Mouse (Mus musculus): ENCODE data around the gene Acvr1. TPM values are rescaled to one million over a fixed set of nuclear protein-coding genes. Genes with fewer than 3 reads are reported as not detected.

The Acvr1 gene
- polyA plus RNA-seq, 1 experiment from 2014 or later = 2.7 TPM

- 76% methylated on average over 7 of the region's 7 CpGs for WGBS (ENCODE audit: insufficient replicate concordance)
- H3K27me3 ChIP-seq = no peaks in the 10 kb centered on the region
- ATAC-seq (ENCODE audit: low read depth) (no peak), DNase-seq (no peak)
- H3K4me3 ChIP-seq (replicated peaks) = no peak overlapping the region
- H3K9ac ChIP-seq = no peak overlapping the region
- no peak overlapping the region for H3K4me2 ChIP-seq
- H3K9me3 ChIP-seq (replicated peaks) = no peaks in the 10 kb centered on the region
- no peak overlapping the region for H3K27ac ChIP-seq
- H3K36me3 ChIP-seq = peaks cover 27% of the 10 kb centered on the region
- no peaks in the 10 kb centered on the region for H3K4me1 ChIP-seq (replicated peaks)
Measured at GRCm38 (mm10) chr2:58470290-58470689, 96.7 kb downstream of the Acvr1 start.

DNA sequence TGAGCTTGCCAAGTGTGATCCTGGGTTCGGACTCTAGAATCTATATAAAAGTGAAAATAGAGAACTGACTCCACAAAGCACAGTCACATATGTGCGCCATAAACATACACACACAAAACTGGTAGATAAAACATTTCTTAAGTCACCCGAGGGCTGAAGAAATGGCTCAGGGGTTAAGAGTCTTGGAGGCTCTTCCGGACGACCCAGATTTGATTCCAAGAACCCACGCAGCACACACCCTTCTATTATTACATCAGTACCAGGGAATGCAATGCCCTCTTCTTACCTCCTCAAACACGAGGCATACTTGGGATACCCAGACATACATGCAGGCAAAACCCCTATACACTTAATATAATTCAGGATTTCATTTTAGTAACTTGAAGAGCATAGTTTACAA, 97.1 kb downstream of the Acvr1 start, which contains the start of gene Gm17409:
Gene Gm17409, plus strand, starts transcription at position 301 of the 400 bp plus-strand sequence.
- ATAC-seq (ENCODE audit: low read depth) (no peak), DNase-seq (no peak)
- no peak within 1 kb of the TSS for H3K4me3 ChIP-seq (replicated peaks)
- no peak within 1 kb of the TSS for H3K27ac ChIP-seq
- no peaks in the 10 kb centered on the region for H3K9me3 ChIP-seq (replicated peaks)
- 67% methylated on average over 7 of the region's 7 CpGs for WGBS (ENCODE audit: insufficient replicate concordance)
- H3K36me3 ChIP-seq = peaks cover 29% of the 10 kb centered on the region
- no peaks in the 10 kb centered on the region for H3K4me1 ChIP-seq (replicated peaks)
- no peak within 1 kb of the TSS for H3K4me2 ChIP-seq
- no peaks in the 10 kb centered on the region for H3K27me3 ChIP-seq
- no peak within 1 kb of the TSS for H3K9ac ChIP-seq

GRCm38 (mm10) chr2:58458820-58459371, 108.1 kb downstream of the Acvr1 start:
- H3K4me1 ChIP-seq (replicated peaks) = no peaks in the 10 kb centered on the region
- no peak overlapping the region for H3K27ac ChIP-seq
- H3K4me2 ChIP-seq = no peak overlapping the region
- WGBS (ENCODE audit: insufficient replicate concordance) = 70% methylated on average over 14 of the region's 14 CpGs
- no peak for DNase-seq
- ATAC-seq (ENCODE audit: low read depth) = no peak
- peaks cover 19% of the 10 kb centered on the region for H3K36me3 ChIP-seq
- no peak overlapping the region for H3K4me3 ChIP-seq (replicated peaks)
- H3K9ac ChIP-seq = no peak overlapping the region
- no peaks in the 10 kb centered on the region for H3K9me3 ChIP-seq (replicated peaks)
- H3K27me3 ChIP-seq = no peaks in the 10 kb centered on the region

GRCm38 (mm10) chr2:58457488-58457865, 109.5 kb downstream of the Acvr1 start:
- H3K4me3 ChIP-seq (replicated peaks) = no peak overlapping the region
- peaks cover 20% of the 10 kb centered on the region for H3K36me3 ChIP-seq
- H3K4me2 ChIP-seq = no peak overlapping the region
- no peak for DNase-seq
- H3K27ac ChIP-seq = no peak overlapping the region
- 84% methylated on average over 5 of the region's 5 CpGs for WGBS (ENCODE audit: insufficient replicate concordance)
- no peaks in the 10 kb centered on the region for H3K9me3 ChIP-seq (replicated peaks)
- H3K27me3 ChIP-seq = no peaks in the 10 kb centered on the region
- no peaks in the 10 kb centered on the region for H3K4me1 ChIP-seq (replicated peaks)
- H3K9ac ChIP-seq = no peak overlapping the region
- no peak for ATAC-seq (ENCODE audit: low read depth)

- ATAC-seq (ENCODE audit: low read depth) = no peak
- Histone ChIP-seq H3K27ac (no peak overlapping the region), H3K27me3 (no peaks in the 10 kb centered on the region), H3K9me3 (replicated peaks) (no peaks in the 10 kb centered on the region), H3K4me1 (replicated peaks) (no peaks in the 10 kb centered on the region), H3K4me2 (no peak overlapping the region), H3K9ac (no peak overlapping the region), H3K4me3 (replicated peaks) (no peak overlapping the region), H3K36me3 (peaks cover 20% of the 10 kb centered on the region)
- WGBS (ENCODE audit: insufficient replicate concordance) = 69% methylated on average over 8 of the region's 8 CpGs
- DNase-seq = no peak
Measured at GRCm38 (mm10) chr2:58456843-58457487, 110.0 kb downstream of the Acvr1 start.

- H3K27ac ChIP-seq = no peak overlapping the region
- H3K4me1 ChIP-seq (replicated peaks) = no peaks in the 10 kb centered on the region
- H3K9ac ChIP-seq = no peak overlapping the region
- DNase-seq (no peak), ATAC-seq (ENCODE audit: low read depth) (no peak)
- H3K36me3 ChIP-seq = peaks cover 20% of the 10 kb centered on the region
- 81% methylated on average over 16 of the region's 16 CpGs for WGBS (ENCODE audit: insufficient replicate concordance)
- H3K4me3 ChIP-seq (replicated peaks) = no peak overlapping the region
- H3K4me2 ChIP-seq = no peak overlapping the region
- H3K27me3 ChIP-seq = no peaks in the 10 kb centered on the region
- no peaks in the 10 kb centered on the region for H3K9me3 ChIP-seq (replicated peaks)
Measured at GRCm38 (mm10) chr2:58454095-58454865, 112.7 kb downstream of the Acvr1 start.

GRCm38 (mm10) chr2:58447001-58447400, 120.0 kb downstream of the Acvr1 start:
- H3K36me3 ChIP-seq = peaks cover 15% of the 10 kb centered on the region; the same call in 1 of the 2 replicates
- H3K4me3 ChIP-seq (replicated peaks) = no peak overlapping the region
- H3K27ac ChIP-seq = no peak overlapping the region
- no peak for ATAC-seq (ENCODE audit: low read depth)
- no peak overlapping the region for H3K9ac ChIP-seq
- no peak overlapping the region for H3K4me2 ChIP-seq
- H3K9me3 ChIP-seq (replicated peaks) = no peaks in the 10 kb centered on the region
- 81% methylated on average over 15 of the region's 15 CpGs for WGBS (ENCODE audit: insufficient replicate concordance)
- no peak for DNase-seq
- H3K27me3 ChIP-seq = no peaks in the 10 kb centered on the region
- H3K4me1 ChIP-seq (replicated peaks) = no peaks in the 10 kb centered on the region

DNA sequence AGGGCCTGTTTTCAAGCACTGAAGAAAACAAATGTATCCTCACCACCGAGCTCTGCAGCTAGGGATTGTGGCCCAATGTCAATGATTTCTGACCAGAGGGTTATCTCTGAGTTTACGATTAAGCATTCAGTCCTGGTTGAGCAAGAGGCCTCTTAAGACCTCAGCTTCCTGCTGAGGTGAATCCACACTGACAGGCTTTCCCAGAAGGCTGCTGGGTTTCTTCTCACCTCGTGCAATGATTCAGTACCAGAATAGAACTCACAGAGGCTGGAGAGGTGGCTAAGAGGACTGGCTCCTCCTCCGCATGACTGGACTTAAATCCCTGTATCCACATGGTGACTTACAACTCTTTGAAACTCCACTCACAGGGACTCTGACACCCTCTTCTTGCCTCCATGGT, 123.8 kb downstream of the Acvr1 start:
- H3K36me3 ChIP-seq = peaks cover 12% of the 10 kb centered on the region; the same call in 1 of the 2 replicates
- no peak for ATAC-seq (ENCODE audit: low read depth)
- WGBS (ENCODE audit: insufficient replicate concordance) = 36% methylated on average over 4 of the region's 4 CpGs

GRCm38 (mm10) chr2:58436911-58437310, 130.0 kb downstream of the Acvr1 start:
- Histone ChIP-seq H3K36me3 (no peaks in the 10 kb centered on the region), H3K4me3 (replicated peaks) (no peak overlapping the region), H3K9me3 (replicated peaks) (no peaks in the 10 kb centered on the region), H3K4me1 (replicated peaks) (no peaks in the 10 kb centered on the region), H3K27me3 (no peaks in the 10 kb centered on the region), H3K27ac (no peak overlapping the region), H3K4me2 (no peak overlapping the region), H3K9ac (no peak overlapping the region)
- ATAC-seq (ENCODE audit: low read depth) (no peak), DNase-seq (no peak)
- 71% methylated on average over 3 of the region's 3 CpGs for WGBS (ENCODE audit: insufficient replicate concordance)

More for the DNA sequence above, 123.8 kb downstream of the Acvr1 start:
- DNase-seq = no peak
- Histone ChIP-seq H3K9ac (no peak overlapping the region), H3K9me3 (replicated peaks) (no peaks in the 10 kb centered on the region), H3K27me3 (no peaks in the 10 kb centered on the region), H3K27ac (no peak overlapping the region), H3K4me1 (replicated peaks) (no peaks in the 10 kb centered on the region), H3K4me2 (no peak overlapping the region), H3K4me3 (replicated peaks) (no peak overlapping the region)

GRCm38 (mm10) chr2:58435507-58435906, 131.4 kb downstream of the Acvr1 start:
- Histone ChIP-seq H3K4me2 (no peak overlapping the region), H3K27me3 (no peaks in the 10 kb centered on the region), H3K4me3 (replicated peaks) (no peak overlapping the region), H3K27ac (no peak overlapping the region), H3K9ac (no peak overlapping the region), H3K36me3 (no peaks in the 10 kb centered on the region), H3K4me1 (replicated peaks) (no peaks in the 10 kb centered on the region), H3K9me3 (replicated peaks) (no peaks in the 10 kb centered on the region)
- WGBS (ENCODE audit: insufficient replicate concordance) = 81% methylated on average over 13 of the region's 13 CpGs
- no peak for ATAC-seq (ENCODE audit: low read depth)
- no peak for DNase-seq

- H3K9ac ChIP-seq = no peak overlapping the region
- DNase-seq (no peak), ATAC-seq (ENCODE audit: low read depth) (no peak)
Measured at GRCm38 (mm10) chr2:58434438-58434837, 132.5 kb downstream of the Acvr1 start.

More at GRCm38 (mm10) chr2:58434438-58434837, 132.5 kb downstream of the Acvr1 start:
- no peak overlapping the region for H3K4me3 ChIP-seq (replicated peaks)
- H3K9me3 ChIP-seq (replicated peaks) = no peaks in the 10 kb centered on the region
- no peak overlapping the region for H3K27ac ChIP-seq
- no peaks in the 10 kb centered on the region for H3K36me3 ChIP-seq
- no peaks in the 10 kb centered on the region for H3K4me1 ChIP-seq (replicated peaks)
- H3K4me2 ChIP-seq = no peak overlapping the region
- H3K27me3 ChIP-seq = no peaks in the 10 kb centered on the region
- 64% methylated on average over 2 of the region's 2 CpGs for whole genome bisulfite sequencing (ENCODE audit: insufficient replicate concordance)
